ENCODE assay signal across 12 mouse cellular contexts in the genomic region with DNA sequence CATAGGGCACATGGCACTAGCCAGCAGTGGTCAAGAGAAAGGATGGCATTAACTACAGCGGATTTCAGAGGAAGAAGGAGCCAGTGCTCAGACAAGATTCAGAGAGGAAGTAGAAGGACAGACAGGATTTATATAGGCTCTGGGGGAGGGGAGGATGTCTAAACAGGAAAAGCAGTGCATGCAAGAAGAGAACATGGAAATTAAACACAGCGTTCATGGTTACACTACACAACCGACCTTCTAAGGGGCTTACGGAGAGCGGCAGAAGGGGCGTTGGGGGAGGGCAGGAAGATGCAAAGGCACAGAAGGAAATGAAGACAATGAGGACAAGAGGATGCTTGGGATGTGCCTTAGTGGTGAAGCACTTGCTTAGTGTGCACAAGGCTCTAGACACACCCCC.
DNase-seq lines count a peak whose midpoint lies in the region; ATAC-seq and TF ChIP-seq lines count a peak whose summit lies in the region.
"Had no signal": no experiment of that assay in that cellular context is flagged by ENCODE, and none has a peak within 500 bp of the region (broad histone marks: within the 10 kb centered on the region; RNA-seq: fewer than 3 reads in every experiment).

No protein-coding gene starts in this region.

- TF ChIP-seq EP300 in CH12.LX (IDR thresholded peaks at IDR 0.05; ENCODE audit: low read length): no peak
- no peak for TF ChIP-seq EP300 in stomach, postnatal 0 days (optimal IDR thresholded peaks at IDR 0.05)

- H3K36me3 ChIP-seq in kidney, embryonic 16.5 days (ENCODE audit: insufficient read depth, low read length): no peaks in the 10 kb centered on the region
- H3K36me3 ChIP-seq in CH12.LX (replicated peaks in 1 of 2; ENCODE audit: control insufficient read depth in 1 of 2, insufficient read depth in 1 of 2, low read length in 1 of 2): no peaks in the 10 kb centered on the region
- peaks cover 35% of the 10 kb centered on the region for H3K36me3 ChIP-seq in limb, embryonic 12.5 days
- no peaks in the 10 kb centered on the region for H3K36me3 ChIP-seq in stomach, postnatal 0 days (ENCODE audit: control insufficient read depth, insufficient read depth, low read length)

- ATAC-seq in kidney, embryonic 16.5 days (ENCODE audit: low FRiP score, low TSS enrichment): peak; percentile 39; the same call in 1 of the 2 replicates
- ATAC-seq in common myeloid progenitor, adult 5-6 weeks (replicated peaks; ENCODE audit: low read depth, poor library complexity, severe bottlenecking): peak; percentile 39; the same call in 1 of the 2 replicates
- ATAC-seq in limb, embryonic 12.5 days (ENCODE audit: insufficient number of reproducible peaks, insufficient read depth, low FRiP score, low TSS enrichment, low read depth): no peak
- ATAC-seq in stomach, postnatal 0 days (ENCODE audit: low FRiP score, low TSS enrichment): no peak
- ATAC-seq: activated CD4-positive, CD25-positive, alpha-beta regulatory T cell, adult 4 months; hindbrain, embryonic 16.5 days had no signal

- TF ChIP-seq RAD21 in CH12.LX (IDR thresholded peaks at IDR 0.05; ENCODE audit: low read depth, low read length): no peak

- H3K27me3 ChIP-seq in kidney, embryonic 16.5 days (ENCODE audit: insufficient read depth, low read length): no peaks in the 10 kb centered on the region
- no peaks in the 10 kb centered on the region for H3K27me3 ChIP-seq in CH12.LX (replicated peaks)
- no peaks in the 10 kb centered on the region for H3K27me3 ChIP-seq in limb, embryonic 12.5 days
- H3K27me3 ChIP-seq in stomach, postnatal 0 days (ENCODE audit: control insufficient read depth, insufficient read depth, low read length): no peaks in the 10 kb centered on the region

- no peak overlapping the region; the same call in 1 of the 2 replicates for H3K4me2 ChIP-seq in kidney, embryonic 16.5 days (replicated peaks; ENCODE audit: low read depth, low read length)
- no peak overlapping the region for H3K4me2 ChIP-seq in CH12.LX (ENCODE audit: insufficient read depth, low read depth, poor library complexity, severe bottlenecking)
- no peak overlapping the region for H3K4me2 ChIP-seq in limb, embryonic 12.5 days
- no peak overlapping the region for H3K4me2 ChIP-seq in stomach, postnatal 0 days (replicated peaks; ENCODE audit: low read depth)

- TF ChIP-seq CTCF in CH12.LX (conservative IDR thresholded peaks at IDR 0.05 in 1 of 2, IDR thresholded peaks at IDR 0.05 in 1 of 2; ENCODE audit: low read depth in 2 of 2, low read length in 2 of 2): no peak
- no peak for TF ChIP-seq CTCF in stomach, postnatal 0 days (IDR thresholded peaks at IDR 0.05; ENCODE audit: low read depth)

- 42% methylated on average over 6 of the region's 6 CpGs for WGBS in kidney, embryonic 16.5 days
- WGBS in limb, embryonic 12.5 days: 50% methylated on average over 6 of the region's 6 CpGs
- WGBS in stomach, postnatal 0 days: 61% methylated on average over 6 of the region's 6 CpGs

- DNase-seq in kidney, postnatal 25 days: no peak
- DNase-seq in CH12.LX (ENCODE audit: extremely low read depth): peak; percentile 1
- no peak for DNase-seq in stomach, postnatal 0 days (ENCODE audit: low spot score)
- DNase-seq in thymus, postnatal 10 days (ENCODE audit: low spot score in 2 of 2): no peak
- DNase-seq: cerebellum, postnatal 36 days; gastrocnemius, postnatal 14 days; left cerebral cortex, postnatal 4 days had no signal

- no peak overlapping the region for H3K9ac ChIP-seq in kidney, embryonic 16.5 days (replicated peaks; ENCODE audit: low read length)
- no peak overlapping the region for H3K9ac ChIP-seq in CH12.LX (ENCODE audit: insufficient read depth, low read depth)
- no peak overlapping the region for H3K9ac ChIP-seq in limb, embryonic 12.5 days (replicated peaks)
- no peak overlapping the region for H3K9ac ChIP-seq in stomach, postnatal 0 days (ENCODE audit: low read length)

- dilution Hi-C loops in CH12.LX (cut with MboI; ENCODE audit: extremely low pct_ligation_motif_present, extremely low pct_unique_long_range_greater_than_20kb, low sequenced_read_pairs): no loop called here

- no peaks in the 10 kb centered on the region for H3K9me3 ChIP-seq in kidney, embryonic 16.5 days (ENCODE audit: low read length)
- H3K9me3 ChIP-seq in CH12.LX (replicated peaks; ENCODE audit: low read length): no peaks in the 10 kb centered on the region
- H3K9me3 ChIP-seq in limb, embryonic 12.5 days: no peaks in the 10 kb centered on the region
- H3K9me3 ChIP-seq in stomach, postnatal 0 days (ENCODE audit: control insufficient read depth, low read length): no peaks in the 10 kb centered on the region

- no peak overlapping the region for H3K4me3 ChIP-seq in kidney, embryonic 16.5 days (ENCODE audit: low read length)
- no peak overlapping the region for H3K4me3 ChIP-seq in CH12.LX (replicated peaks in 1 of 3; ENCODE audit: low read depth in 2 of 3, low read length in 2 of 3, poor library complexity in 1 of 3)
- no peak overlapping the region for H3K4me3 ChIP-seq in limb, embryonic 12.5 days (replicated peaks)
- H3K4me3 ChIP-seq in stomach, postnatal 0 days (ENCODE audit: low read depth, low read length): no peak overlapping the region

- peak overlapping the region; percentile 36; the same call in 1 of the 2 replicates for H3K27ac ChIP-seq in kidney, embryonic 16.5 days (ENCODE audit: low read length)
- no peak overlapping the region for H3K27ac ChIP-seq in CH12.LX (ENCODE audit: insufficient read depth, low read depth)
- peak overlapping the region; percentile 73 for H3K27ac ChIP-seq in limb, embryonic 12.5 days
- H3K27ac ChIP-seq in stomach, postnatal 0 days (replicated peaks): no peak overlapping the region

- peaks cover 12% of the 10 kb centered on the region for H3K4me1 ChIP-seq in kidney, embryonic 16.5 days (ENCODE audit: insufficient read depth, low read length)
- H3K4me1 ChIP-seq in CH12.LX (ENCODE audit: control insufficient read depth in 1 of 2, insufficient read depth in 2 of 2): peaks cover 0 to 10% of the 10 kb centered on the region in 2 experiments; a peak in 2 of 4 replicates
- H3K4me1 ChIP-seq in limb, embryonic 12.5 days (replicated peaks): peaks cover 51% of the 10 kb centered on the region
- H3K4me1 ChIP-seq in stomach, postnatal 0 days (replicated peaks; ENCODE audit: control insufficient read depth, insufficient read depth): no peaks in the 10 kb centered on the region

- no peak for TF ChIP-seq POLR2A in CH12.LX (IDR thresholded peaks at IDR 0.05; ENCODE audit: low read depth, low read length)

- in situ Hi-C loops in CH12.LX (cut with MboI; ENCODE audit: low pct_ligation_motif_present, low pct_unique_long_range_greater_than_20kb, low sequenced_read_pairs): no loop called here

- no peaks in the 10 kb centered on the region for H3K79me2 ChIP-seq in CH12.LX (replicated peaks; ENCODE audit: control insufficient read depth, extremely low read depth, insufficient read depth, poor library complexity, severe bottlenecking)

TF ChIP-seq in CH12.LX, 34 proteins besides CTCF, POLR2A, EP300 and RAD21:
- TF ChIP-seq MAZ (IDR thresholded peaks at IDR 0.05; ENCODE audit: low read depth, low read length) (no peak), CHD2 (IDR thresholded peaks at IDR 0.05; ENCODE audit: low read length) (no peak), SIN3A (IDR thresholded peaks at IDR 0.05; ENCODE audit: low read length) (no peak), CHD1 (IDR thresholded peaks at IDR 0.05; ENCODE audit: low read depth, low read length) (no peak), ETS1 (conservative IDR thresholded peaks at IDR 0.05; ENCODE audit: low read depth, low read length) (no peak), MEF2A (IDR thresholded peaks at IDR 0.05; ENCODE audit: borderline replicate concordance, low read depth, low read length) (no peak), NRF1 (IDR thresholded peaks at IDR 0.05; ENCODE audit: low read depth, low read length) (no peak), BHLHE40 (IDR thresholded peaks at IDR 0.05; ENCODE audit: low read depth, low read length) (no peak), SMC3 (IDR thresholded peaks at IDR 0.05; ENCODE audit: low read depth, low read length) (no peak), POLR2AphosphoS2 (IDR thresholded peaks at IDR 0.05; ENCODE audit: low read depth, low read length) (no peak), GABPA (IDR thresholded peaks at IDR 0.05; ENCODE audit: insufficient replicate concordance, low read depth, low read length) (no peak), ZMIZ1 (IDR thresholded peaks at IDR 0.05; ENCODE audit: low read depth, low read length) (no peak), MAX (IDR thresholded peaks at IDR 0.05; ENCODE audit: low read length) (no peak), TCF12 (IDR thresholded peaks at IDR 0.05; ENCODE audit: low read depth, low read length) (no peak)

Comparison
In these comparisons a context has a peak if more than half of its experiments do, and no peak if none do; other contexts are left out.
1. ATAC-seq: peak in kidney, embryonic 16.5 days (single experiment) and common myeloid progenitor, adult 5-6 weeks (single experiment); none in limb, embryonic 12.5 days (single experiment) and stomach, postnatal 0 days (single experiment).
2. H3K27ac ChIP-seq: peak in kidney, embryonic 16.5 days (single experiment) and limb, embryonic 12.5 days (single experiment); none in CH12.LX (single experiment) and stomach, postnatal 0 days (single experiment).